Mouse (Mus musculus) hindbrain, embryonic 15.5 days (tissue): ENCODE results near the gene Sparc. TPM values are rescaled to one million over a fixed set of nuclear protein-coding genes. Genes with fewer than 3 reads are reported as not detected.

Experiments
- ATAC-seq: fragments of 200-750 bp; cut with Nextera tagmentation; 2 replicates; pipeline ENCODE4 v1.8.0; 2017; ENCODE audit warnings: low read depth, moderate number of reproducible peaks, moderate TSS enrichment; ENCODE audit not compliant: low FRiP score
- H3K27ac ChIP-seq: fragments of 300-500 bp; sonication (generic); replicated peaks from 2 replicates; pipeline ENCODE4 v1.5.1; 2015; ENCODE audit warnings: mild to moderate bottlenecking, inconsistent platforms
- H3K27me3 ChIP-seq: fragments of 300-500 bp; sonication (generic); 2 replicates; pipeline ENCODE4 v1.6.1; 2015; ENCODE audit warnings: control low read depth, inconsistent platforms
- H3K36me3 ChIP-seq: fragments of 300-500 bp; sonication (generic); 2 replicates; pipeline ENCODE4 v1.6.1; 2015; ENCODE audit warnings: control low read depth, inconsistent platforms
- H3K4me1 ChIP-seq: fragments of 300-500 bp; sonication (generic); replicated peaks from 2 replicates; pipeline ENCODE4 v1.6.1; 2015; ENCODE audit warnings: control low read depth, inconsistent platforms
- H3K4me2 ChIP-seq: fragments of 300-500 bp; sonication (generic); 2 replicates; pipeline ENCODE4 v1.6.1; 2015; ENCODE audit warnings: moderate library complexity, mild to moderate bottlenecking, inconsistent platforms
- H3K4me3 ChIP-seq: fragments of 300-500 bp; sonication (generic); 2 replicates; pipeline ENCODE4 v1.5.1; 2015; ENCODE audit warnings: mild to moderate bottlenecking, inconsistent platforms
- H3K9ac ChIP-seq: fragments of 300-500 bp; sonication (generic); 2 replicates; pipeline ENCODE4 v1.6.1; 2015; ENCODE audit warnings: inconsistent platforms
- H3K9me3 ChIP-seq: fragments of 300-500 bp; sonication (generic); 2 replicates; pipeline ENCODE4 v1.6.1; 2016; ENCODE audit warnings: control low read depth, inconsistent platforms
- WGBS: fragments of 180-500 bp; shearing (Covaris S2); methylation state at CpG from one replicate; pipeline ENCODE4 v1.1.7; 2015; 5-methylcytosine and 5-hydroxymethylcytosine counted together
- polyA plus RNA-seq: library from polyadenylated mRNA; unstranded; fragments of >200 nt; fragmentation: Nextera tagmentation; extraction: Ambion mirVana; gene quantifications from 2 replicates; pipeline ENCODE4 v1.2.1, GENCODE M21; 2015

Sparc gene
- polyA plus RNA-seq, 1 experiment from 2014 or later: 578 TPM

- Histone ChIP-seq H3K4me2 (no peak overlapping the region), H3K4me3 (no peak overlapping the region), H3K9me3 (no peaks in the 10 kb centered on the region), H3K27ac (no peak overlapping the region), H3K27me3 (no peaks in the 10 kb centered on the region), H3K36me3 (no peaks in the 10 kb centered on the region), H3K9ac (no peak overlapping the region), H3K4me1 (peaks cover 31% of the 10 kb centered on the region)
- ATAC-seq: no peak
- WGBS: 71% methylated on average over 9 of the region's 9 CpGs
Observed at GRCm38 (mm10) chr11:55415036-55415704, 7.8 kb downstream of the Sparc start.

GRCm38 (mm10) chr11:55414314-55414713 is 8.7 kb downstream of the Sparc start:
- 71% methylated on average over 5 of the region's 5 CpGs for WGBS
- Histone ChIP-seq H3K9ac (no peak overlapping the region), H3K27ac (no peak overlapping the region), H3K4me3 (no peak overlapping the region), H3K27me3 (no peaks in the 10 kb centered on the region), H3K4me1 (peaks cover 22% of the 10 kb centered on the region), H3K9me3 (no peaks in the 10 kb centered on the region), H3K4me2 (no peak overlapping the region), H3K36me3 (no peaks in the 10 kb centered on the region)
- no peak for ATAC-seq

GRCm38 (mm10) chr11:55413416-55413796 is 9.6 kb downstream of the Sparc start:
- H3K4me1 ChIP-seq: peaks cover 15% of the 10 kb centered on the region
- H3K27ac ChIP-seq: no peak overlapping the region
- no peak overlapping the region for H3K4me3 ChIP-seq
- no peak overlapping the region for H3K9ac ChIP-seq
- WGBS: 92% methylated on average over 2 of the region's 2 CpGs
- H3K4me2 ChIP-seq: no peak overlapping the region
- ATAC-seq: no peak
- H3K36me3 ChIP-seq: no peaks in the 10 kb centered on the region
- H3K9me3 ChIP-seq: no peaks in the 10 kb centered on the region
- no peaks in the 10 kb centered on the region for H3K27me3 ChIP-seq

GRCm38 (mm10) chr11:55412680-55413415 is 10.1 kb downstream of the Sparc start:
- Histone ChIP-seq H3K9ac (no peak overlapping the region), H3K4me2 (no peak overlapping the region), H3K27ac (no peak overlapping the region), H3K36me3 (no peaks in the 10 kb centered on the region), H3K9me3 (no peaks in the 10 kb centered on the region), H3K4me3 (no peak overlapping the region), H3K27me3 (no peaks in the 10 kb centered on the region), H3K4me1 (peaks cover 10% of the 10 kb centered on the region)
- no peak for ATAC-seq
- WGBS: 97% methylated on average over 10 of the region's 10 CpGs

- Histone ChIP-seq H3K9me3 (no peaks in the 10 kb centered on the region), H3K4me1 (0 out of 2 replicates have a peak, but pooled peaks cover 4% of the 10 kb centered on the region), H3K4me3 (no peak overlapping the region), H3K9ac (no peak overlapping the region), H3K27me3 (no peaks in the 10 kb centered on the region), H3K27ac (no peak overlapping the region), H3K36me3 (no peaks in the 10 kb centered on the region), H3K4me2 (no peak overlapping the region)
- 83% methylated on average over 7 of the region's 7 CpGs for WGBS
- ATAC-seq: no peak
Observed at GRCm38 (mm10) chr11:55412034-55412433, 10.9 kb downstream of the Sparc start.

GRCm38 (mm10) chr11:55410502-55410901 is 12.5 kb downstream of the Sparc start:
- Histone ChIP-seq H3K4me1 (0 out of 2 replicates have a peak, but pooled peaks cover 4% of the 10 kb centered on the region), H3K27ac (no peak overlapping the region), H3K9ac (no peak overlapping the region), H3K36me3 (no peaks in the 10 kb centered on the region), H3K4me2 (no peak overlapping the region), H3K27me3 (no peaks in the 10 kb centered on the region), H3K9me3 (no peaks in the 10 kb centered on the region), H3K4me3 (no peak overlapping the region)
- WGBS: 73% methylated on average over 3 of the region's 3 CpGs
- no peak for ATAC-seq

- 0 out of 2 replicates have a peak, but pooled peaks cover 4% of the 10 kb centered on the region for H3K4me1 ChIP-seq
- H3K36me3 ChIP-seq: no peaks in the 10 kb centered on the region
- H3K27ac ChIP-seq: no peak overlapping the region
- no peak overlapping the region for H3K9ac ChIP-seq
- no peak for ATAC-seq
- no peak overlapping the region for H3K4me2 ChIP-seq
- 97% methylated on average over 3 of the region's 3 CpGs for WGBS
- H3K9me3 ChIP-seq: no peaks in the 10 kb centered on the region
- no peaks in the 10 kb centered on the region for H3K27me3 ChIP-seq
- H3K4me3 ChIP-seq: no peak overlapping the region
Observed at GRCm38 (mm10) chr11:55410005-55410404, 13.0 kb downstream of the Sparc start.

GRCm38 (mm10) chr11:55407133-55407532 is 15.8 kb downstream of the Sparc start:
- Histone ChIP-seq H3K9ac (no peak overlapping the region), H3K4me1 (0 out of 2 replicates have a peak, but pooled peaks cover 2% of the 10 kb centered on the region), H3K36me3 (no peaks in the 10 kb centered on the region), H3K4me2 (no peak overlapping the region), H3K27ac (no peak overlapping the region), H3K27me3 (no peaks in the 10 kb centered on the region), H3K9me3 (no peaks in the 10 kb centered on the region), H3K4me3 (no peak overlapping the region)
- ATAC-seq: no peak
- 95% methylated on average over 4 of the region's 4 CpGs for WGBS

- no peak overlapping the region for H3K27ac ChIP-seq
- H3K36me3 ChIP-seq: no peaks in the 10 kb centered on the region
Observed at GRCm38 (mm10) chr11:55405601-55406469, 17.1 kb downstream of the Sparc start.

GRCm38 (mm10) chr11:55404659-55405457 is 18.1 kb downstream of the Sparc start:
- no peaks in the 10 kb centered on the region for H3K27me3 ChIP-seq
- no peak overlapping the region for H3K4me3 ChIP-seq
- H3K9ac ChIP-seq: no peak overlapping the region
- H3K9me3 ChIP-seq: no peaks in the 10 kb centered on the region
- H3K36me3 ChIP-seq: no peaks in the 10 kb centered on the region
- 91% methylated on average over 9 of the region's 9 CpGs for WGBS
- no peak overlapping the region for H3K4me2 ChIP-seq
- H3K27ac ChIP-seq: no peak overlapping the region
- no peaks in the 10 kb centered on the region for H3K4me1 ChIP-seq
- ATAC-seq: no peak

More at GRCm38 (mm10) chr11:55405601-55406469, 17.1 kb downstream of the Sparc start:
- ATAC-seq: no peak
- Histone ChIP-seq H3K4me2 (no peak overlapping the region), H3K9me3 (no peaks in the 10 kb centered on the region), H3K9ac (no peak overlapping the region), H3K4me1 (no peaks in the 10 kb centered on the region), H3K4me3 (no peak overlapping the region), H3K27me3 (no peaks in the 10 kb centered on the region)
- WGBS: 73% methylated on average over 8 of the region's 8 CpGs

- WGBS: 100% methylated on average over 2 of the region's 2 CpGs
- Histone ChIP-seq H3K27me3 (no peaks in the 10 kb centered on the region), H3K4me2 (no peak overlapping the region), H3K9ac (no peak overlapping the region), H3K9me3 (no peaks in the 10 kb centered on the region), H3K36me3 (no peaks in the 10 kb centered on the region), H3K4me3 (no peak overlapping the region), H3K27ac (no peak overlapping the region), H3K4me1 (no peaks in the 10 kb centered on the region)
- no peak for ATAC-seq
Observed at GRCm38 (mm10) chr11:55400863-55401262, 22.1 kb downstream of the Sparc start.
